Mouse (Mus musculus) adipocyte (in vitro differentiated cells): ENCODE results near the gene Tex33.
A peak's percentile ranks its signal among the peaks of the same experiment; 100 is the strongest.

Source experiments
- DNase-seq: peaks from one replicate; pipeline ENCODE4 v3.0.0-alpha.2; 2016; ENCODE audit warnings: low spot score

Tex33 gene

GRCm38 (mm10) chr15:78395478-78395962 lies at the start of gene Tex33:
TSS of gene Tex33 (minus strand) at chr15:78395912.
- no peak for DNase-seq

- DNase-seq, result no peak
These were observed 48.1 kb upstream of the Tex33 start for GRCm38 (mm10) chr15:78443857-78444256.

- no peak for DNase-seq
These were observed 46.5 kb upstream of the Tex33 start for GRCm38 (mm10) chr15:78442231-78442630.

- no peak for DNase-seq
These were observed 43.3 kb upstream of the Tex33 start for GRCm38 (mm10) chr15:78438973-78439372.

GRCm38 (mm10) chr15:78438505-78438904 lies 42.8 kb upstream of the Tex33 start:
- no peak for DNase-seq

- DNase-seq, result no peak
These were observed 42.3 kb upstream of the Tex33 start for GRCm38 (mm10) chr15:78438018-78438394.

- peak; percentile 54 for DNase-seq
These were observed 41.7 kb upstream of the Tex33 start for GRCm38 (mm10) chr15:78437237-78438017.

- peak; percentile 73 for DNase-seq
These were observed 40.9 kb upstream of the Tex33 start for GRCm38 (mm10) chr15:78436380-78437192.

- DNase-seq, result no peak
These were observed 40.0 kb upstream of the Tex33 start for GRCm38 (mm10) chr15:78435681-78436080.

GRCm38 (mm10) chr15:78434896-78435520 lies 39.3 kb upstream of the Tex33 start:
- peak; percentile 43 for DNase-seq

GRCm38 (mm10) chr15:78431541-78432121 lies 35.9 kb upstream of the Tex33 start:
- peak; percentile 63 for DNase-seq

GRCm38 (mm10) chr15:78430874-78431273 lies 35.2 kb upstream of the Tex33 start:
- DNase-seq, result no peak

- no peak for DNase-seq
These were observed 34.3 kb upstream of the Tex33 start for GRCm38 (mm10) chr15:78429871-78430622.

GRCm38 (mm10) chr15:78429139-78429459 lies 33.4 kb upstream of the Tex33 start:
- no peak for DNase-seq

- DNase-seq, result peak; percentile 78
These were observed 32.9 kb upstream of the Tex33 start, which contains the start of gene Kctd17 for GRCm38 (mm10) chr15:78428391-78429138. TSS of gene Kctd17 (plus strand) at chr15:78428564.

GRCm38 (mm10) chr15:78425230-78425629 lies 29.5 kb upstream of the Tex33 start:
- no peak for DNase-seq

- no peak for DNase-seq
These were observed 28.8 kb upstream of the Tex33 start for GRCm38 (mm10) chr15:78424507-78424906.

- DNase-seq, result peak; percentile 85
These were observed 26.6 kb upstream of the Tex33 start for GRCm38 (mm10) chr15:78422046-78422956.

GRCm38 (mm10) chr15:78420395-78420794 lies 24.7 kb upstream of the Tex33 start:
- no peak for DNase-seq

GRCm38 (mm10) chr15:78416937-78417336 lies 21.2 kb upstream of the Tex33 start:
- DNase-seq, result peak; percentile 56
